Mouse (Mus musculus) embryonic stem cell, embryonic (primary cell): Measurements from ENCODE around the gene 6030468B19Rik.

ENCODE experiments used
- CTCF ChIA-PET, 4 experiments: fragments of 300-600 bp in 2 of 4; fragments of 350-600 bp in 2 of 4; sonication (Branson Sonifier 250); formaldehyde crosslinking; loops; one replicate each; lab custom pipeline; 2022; ENCODE audit warnings: inconsistent platforms in 2 of 4; lab: Charles Lee
- POLR2A ChIA-PET, 4 experiments: fragments of 300-600 bp in 2 of 4; fragments of 350-600 bp in 2 of 4; sonication (Branson Sonifier 250); formaldehyde crosslinking; loops; one replicate each; lab custom pipeline; 2022; ENCODE audit warnings: antibody characterized with exemption in 4 of 4, inconsistent platforms in 1 of 4; lab: Charles Lee

Gene 6030468B19Rik

DNA sequence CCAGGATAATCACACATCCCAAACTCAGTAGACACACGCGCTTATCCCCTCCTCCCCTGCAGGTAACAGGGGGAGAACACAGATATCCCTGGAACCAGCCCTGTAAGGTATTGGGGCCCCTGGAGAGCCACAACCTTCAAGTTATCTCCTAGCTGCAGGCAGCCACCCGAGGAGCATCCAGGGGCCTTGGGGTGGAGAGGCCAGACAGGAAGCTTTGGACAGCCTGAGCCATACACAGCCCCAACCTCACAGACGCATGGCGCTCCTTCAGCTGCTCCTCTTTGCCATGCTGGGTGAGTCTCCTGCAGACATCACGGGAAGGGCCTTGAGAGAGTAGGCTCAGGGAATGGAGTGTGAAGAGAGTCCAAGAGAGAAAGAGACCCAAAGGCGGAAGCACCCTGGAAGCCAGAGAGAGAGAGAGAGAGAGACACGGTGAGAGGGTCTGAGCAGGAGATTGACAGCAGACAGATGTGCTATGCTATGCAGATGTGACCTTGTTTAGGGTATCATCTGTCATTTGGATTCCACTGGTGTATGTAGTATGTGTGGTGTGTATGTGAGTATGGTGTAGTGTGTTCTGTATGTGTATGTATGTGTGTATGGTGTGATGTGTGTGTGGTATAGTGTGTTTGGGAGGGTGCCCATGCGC is at the start of gene 6030468B19Rik:
Gene 6030468B19Rik, plus strand, starts transcription at position 150 of the 649 bp plus-strand sequence.
- ChIA-PET POLR2A (interaction anchor here (0.6 to 3.3 kb wide), 7 partner anchors 17 to 51 kb away, joined by 3 to 9 read pairs (median 6); partner anchors contain the start of genes Afmid (in 1 of the 4), Birc5 (in 1 of the 4) and Tk1 (in 1 of the 4)), CTCF (interaction anchor here in 2 of 4 experiments (0.5 to 1.3 kb wide), 3 partner anchors 35 to 394 kb away, joined by 3 to 6 read pairs (median 3); no protein-coding TSS in a partner anchor)

DNA sequence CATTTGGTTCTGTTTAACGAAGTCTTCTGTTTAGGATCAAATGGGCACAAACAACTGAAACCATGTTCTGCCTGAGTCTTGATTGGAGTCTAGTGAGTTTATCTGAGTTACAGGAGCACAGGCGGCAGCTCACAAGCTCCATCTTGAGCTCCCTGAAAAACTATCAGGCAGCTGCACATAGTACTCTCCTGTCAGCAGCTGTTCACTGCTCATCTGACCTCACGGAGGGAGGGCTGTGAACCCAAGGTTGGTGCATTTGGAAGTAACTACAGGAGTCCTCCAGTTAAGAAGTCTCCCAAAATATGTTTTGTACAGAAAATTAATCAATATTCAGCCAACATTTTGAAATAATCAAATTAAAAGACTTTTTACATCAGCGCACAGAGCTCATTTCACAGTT is 48.8 kb upstream of the 6030468B19Rik start:
- CTCF ChIA-PET, result interaction anchor here in 2 of 4 experiments (0.5 to 1.7 kb wide), 4 partner anchors 34 to 360 kb away, joined by 3 to 6 read pairs (median 4); partner anchors contain the start of genes Socs3 (in 1 of the 2), Tmc6 (in 1 of the 2) and Tmc8 (in 1 of the 2)
- POLR2A ChIA-PET, result interaction anchor here in 2 of 4 experiments (0.6 to 4.7 kb wide), 10 partner anchors 9 to 75 kb away, joined by 3 to 24 read pairs (median 4); partner anchors contain the start of genes Tmc6 (in 1 of the 2) and Tmc8 (in 1 of the 2)

DNA sequence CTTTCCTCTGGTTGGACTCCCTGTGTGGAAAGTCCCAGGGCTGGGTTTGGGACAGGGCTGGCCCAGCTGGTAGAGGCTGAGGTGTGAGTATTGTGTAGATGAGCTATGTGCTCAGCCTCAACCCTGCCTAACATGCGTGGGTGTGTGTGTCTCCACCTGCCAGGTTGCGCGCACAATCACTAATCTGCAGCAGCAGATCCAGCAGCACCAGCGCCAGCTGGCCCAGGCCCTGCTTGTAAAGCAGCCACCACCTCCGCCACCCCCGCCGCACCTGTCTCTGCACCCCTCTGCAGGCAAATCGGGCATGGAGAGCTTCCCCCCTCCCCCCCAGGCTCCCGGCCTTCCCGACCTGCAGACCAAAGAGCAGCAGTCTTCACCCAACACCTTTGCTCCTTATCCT is 48.0 kb upstream of the 6030468B19Rik start:
- ChIA-PET POLR2A (interaction anchor here in 3 of 4 experiments (0.6 to 4.7 kb wide), 17 partner anchors 8 to 129 kb away, joined by 3 to 24 read pairs (median 3); partner anchors contain the start of genes Tmc6 (in 1 of the 3) and Tmc8 (in 1 of the 3)), CTCF (interaction anchor here in 3 of 4 experiments (0.6 to 1.7 kb wide), 7 partner anchors 11 to 303 kb away, joined by 3 to 9 read pairs (median 5); partner anchors contain the start of genes Tmc6 (in 1 of the 3) and Tmc8 (in 1 of the 3))

DNA sequence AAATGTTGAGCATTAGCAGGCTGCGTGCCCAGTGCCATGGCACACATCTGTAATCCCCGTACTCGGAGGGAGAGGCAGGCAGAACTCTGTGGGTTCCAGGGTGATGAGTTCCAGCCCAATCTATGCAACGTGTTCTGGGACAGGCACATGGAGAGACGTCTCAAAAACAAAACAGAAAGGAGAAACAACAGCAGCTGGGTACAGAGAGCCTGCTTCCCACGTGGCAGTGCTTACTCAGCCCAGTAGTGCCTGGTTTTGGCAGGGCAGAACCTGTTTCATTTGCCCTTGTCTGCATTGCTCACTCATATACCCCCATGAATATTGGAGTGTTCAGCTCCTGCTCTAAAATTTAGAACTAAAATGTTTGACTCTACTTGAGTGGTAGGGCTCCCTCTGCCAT is 45.9 kb upstream of the 6030468B19Rik start:
- POLR2A ChIA-PET, result no interaction called here
- CTCF ChIA-PET, result interaction anchor here in 2 of 4 experiments (0.7 to 1.0 kb wide), 2 partner anchors 352 to 908 kb away, joined by 3 to 4 read pairs; no protein-coding TSS in a partner anchor

DNA sequence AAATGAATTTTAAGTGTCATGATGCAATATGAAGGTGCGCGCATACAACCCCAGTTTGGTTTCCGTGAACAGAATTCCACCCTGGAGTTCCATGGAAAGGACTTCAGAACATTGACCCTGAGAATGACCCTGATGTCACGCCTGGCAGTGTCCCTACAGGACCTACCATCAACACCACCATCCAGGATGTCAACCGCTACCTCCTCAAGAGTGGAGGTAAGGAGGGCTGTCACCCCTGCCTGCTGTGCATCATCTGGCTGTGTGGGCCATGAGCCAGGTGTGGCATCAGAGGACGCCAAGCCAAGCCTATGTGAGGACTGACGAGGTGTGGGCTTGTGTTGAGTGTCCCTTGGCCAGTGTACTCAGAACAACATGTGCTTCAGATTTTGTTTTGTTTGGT is 41.6 kb upstream of the 6030468B19Rik start:
- CTCF ChIA-PET, result interaction anchor here in 1 of 4 experiments (1.3 kb wide), 1 partner anchor 25 kb away, joined by 3 read pairs; no protein-coding TSS in a partner anchor
- POLR2A ChIA-PET, result interaction anchor here in 1 of 4 experiments (1.4 to 1.6 kb wide), 2 partner anchors 9 to 12 kb away, joined by 3 to 4 read pairs; no protein-coding TSS in a partner anchor

DNA sequence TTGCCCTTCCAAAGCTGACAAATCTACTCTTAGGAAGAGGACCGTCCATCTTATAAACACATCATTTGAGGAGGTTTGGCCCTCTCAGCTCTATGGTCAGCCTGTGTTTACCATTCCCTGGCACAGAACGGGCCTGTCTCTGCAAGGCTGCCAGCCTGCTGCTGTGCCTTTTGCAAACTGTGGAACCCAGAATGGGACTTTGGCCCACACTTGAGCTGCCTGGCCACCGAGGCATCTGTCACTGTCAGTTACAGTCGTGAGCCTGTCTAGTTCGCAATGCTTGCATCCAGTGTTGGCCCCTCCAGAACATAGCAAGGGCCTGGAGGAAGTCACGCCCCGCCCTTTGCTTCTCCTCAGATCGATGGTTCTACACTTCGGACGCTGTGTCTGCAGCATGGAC is 38.2 kb upstream of the 6030468B19Rik start:
- POLR2A ChIA-PET, result interaction anchor here in 2 of 4 experiments (0.7 to 4.6 kb wide), 5 partner anchors 9 to 92 kb away, joined by 3 to 24 read pairs (median 3); partner anchors contain the start of genes Afmid (in 1 of the 2) and Tk1 (in 1 of the 2)
- CTCF ChIA-PET, result interaction anchor here in 3 of 4 experiments (0.6 to 0.9 kb wide), 5 partner anchors 18 to 765 kb away, joined by 3 to 7 read pairs (median 3); no protein-coding TSS in a partner anchor

DNA sequence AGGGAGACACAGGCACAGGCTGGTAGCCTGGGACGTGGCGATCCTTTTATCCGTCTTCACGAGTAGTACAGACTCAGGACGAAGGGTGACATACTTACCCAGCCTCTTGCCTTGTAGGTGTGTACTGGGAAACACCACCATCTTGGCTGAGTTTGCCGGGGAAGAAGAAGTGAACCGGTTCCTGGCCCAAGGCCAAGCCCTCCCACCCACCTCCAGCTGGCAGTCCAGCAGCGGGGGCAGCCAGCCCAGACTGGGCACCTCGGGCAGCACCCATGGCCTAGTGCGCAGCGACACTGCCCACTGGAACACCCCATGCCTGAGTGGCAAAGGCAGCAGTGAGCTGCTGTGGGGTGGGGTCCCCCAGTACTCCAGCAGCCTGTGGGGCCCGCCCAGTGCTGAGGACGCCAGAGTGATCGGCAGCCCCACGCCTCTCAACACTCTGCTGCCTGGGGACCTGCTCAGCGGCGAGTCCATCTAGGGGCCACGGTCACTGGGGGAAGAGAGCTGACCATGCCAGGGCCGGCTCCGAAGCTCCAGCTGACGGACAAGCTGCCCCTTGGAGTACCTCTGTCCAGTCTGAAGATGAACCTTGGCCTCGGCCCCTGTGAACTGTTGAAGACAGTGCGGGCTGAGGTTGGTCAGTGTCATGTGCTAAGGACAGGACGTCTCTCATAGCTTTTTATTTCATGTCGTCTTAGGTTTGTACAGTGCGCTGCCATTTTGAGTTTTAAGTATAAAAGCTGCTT is 36.9 kb upstream of the 6030468B19Rik start:
- POLR2A ChIA-PET, result interaction anchor here in 3 of 4 experiments (0.8 to 4.6 kb wide), 12 partner anchors 9 to 110 kb away, joined by 3 to 24 read pairs (median 5); partner anchors contain the start of genes Tmc6 (in 1 of the 3) and Tmc8 (in 1 of the 3)
- CTCF ChIA-PET, result interaction anchor here (0.6 to 2.4 kb wide), 14 partner anchors 10 to 659 kb away, joined by 3 to 14 read pairs (median 4); partner anchors contain the start of gene Tnrc6c (in 1 of the 4)

DNA sequence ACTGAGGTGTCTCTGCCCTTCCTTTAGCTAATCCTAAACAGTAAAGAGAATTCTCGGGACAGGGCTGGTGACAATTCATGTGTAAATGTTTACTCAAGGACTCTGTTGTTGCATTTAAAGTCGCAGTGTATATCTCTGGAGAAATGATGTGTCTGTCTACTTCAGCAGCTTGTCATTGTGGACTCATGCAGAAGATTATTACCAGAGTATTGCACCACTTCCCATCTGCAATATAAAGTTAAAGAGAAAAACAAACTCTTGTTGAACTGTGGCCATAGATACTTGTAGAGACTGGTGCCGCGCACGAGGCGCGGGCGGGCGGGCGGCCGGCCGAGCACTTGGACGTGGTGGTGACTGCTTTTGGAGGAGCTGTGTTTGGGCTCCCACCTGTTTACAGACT is 35.7 kb upstream of the 6030468B19Rik start:
- CTCF ChIA-PET, result interaction anchor here in 3 of 4 experiments (0.6 to 2.4 kb wide), 10 partner anchors 8 to 822 kb away, joined by 4 to 7 read pairs (median 5); partner anchors contain the start of genes Afmid (in 1 of the 3) and Tk1 (in 1 of the 3)
- POLR2A ChIA-PET, result interaction anchor here in 2 of 4 experiments (0.6 to 4.6 kb wide), 16 partner anchors 7 to 115 kb away, joined by 3 to 24 read pairs (median 4); partner anchors contain the start of genes Tmc6 (in 2 of the 2) and Tmc8 (in 2 of the 2)

DNA sequence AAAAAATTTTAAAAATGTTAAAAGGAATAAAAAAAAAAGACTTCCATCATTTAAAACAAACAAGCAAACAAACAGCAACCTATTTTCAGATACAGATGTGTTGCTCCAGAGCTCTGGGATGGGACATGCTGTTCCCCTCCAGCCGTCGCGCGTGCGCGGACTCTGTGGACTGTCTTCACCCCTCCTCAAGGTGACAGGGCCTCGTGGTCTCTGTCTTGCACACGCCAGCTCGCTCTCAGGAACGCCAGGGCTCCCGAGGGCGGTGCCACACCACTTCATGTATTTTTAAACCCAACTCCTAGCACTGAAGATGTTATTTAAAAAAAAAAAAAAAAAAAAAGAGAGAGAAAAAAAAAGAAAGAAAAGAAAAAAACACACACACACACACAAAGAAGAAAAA is 35.2 kb upstream of the 6030468B19Rik start:
- POLR2A ChIA-PET, result interaction anchor here in 3 of 4 experiments (0.6 to 4.6 kb wide), 16 partner anchors 11 to 382 kb away, joined by 3 to 24 read pairs (median 4); partner anchors contain the start of genes Tmc6 (in 2 of the 3), Tmc8 (in 2 of the 3), Afmid (in 1 of the 3) and Tk1 (in 1 of the 3)
- CTCF ChIA-PET, result interaction anchor here in 3 of 4 experiments (0.6 to 1.3 kb wide), 9 partner anchors 8 to 822 kb away, joined by 4 to 6 read pairs (median 5); partner anchors contain the start of genes Afmid (in 1 of the 3) and Tk1 (in 1 of the 3)

DNA sequence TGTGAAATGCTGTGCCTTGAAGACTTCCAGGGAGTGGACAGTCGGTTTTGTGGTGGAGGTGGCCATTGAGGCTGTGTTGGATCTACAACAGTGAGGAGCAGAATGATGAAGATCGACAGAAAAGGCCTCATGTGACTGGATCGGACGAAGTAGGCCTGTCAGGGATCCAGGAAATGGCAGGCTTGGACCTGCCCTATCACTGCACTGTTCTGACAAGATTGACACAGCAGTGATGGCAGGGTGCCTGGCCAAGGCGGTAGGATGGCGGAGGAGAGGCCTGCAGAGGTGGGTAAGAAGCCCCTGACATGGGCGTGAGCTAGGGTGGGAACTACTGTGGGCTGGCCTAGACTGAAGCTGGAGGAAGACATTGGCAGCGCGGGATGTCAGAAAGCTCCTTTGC is 33.1 kb upstream of the 6030468B19Rik start:
- ChIA-PET POLR2A (interaction anchor here in 3 of 4 experiments (0.7 to 2.2 kb wide), 11 partner anchors 11 to 526 kb away, joined by 3 to 6 read pairs (median 3); partner anchors contain the start of genes Birc5 (in 1 of the 3) and Usp36 (in 1 of the 3)), CTCF (interaction anchor here in 3 of 4 experiments (0.7 to 1.8 kb wide), 6 partner anchors 17 to 684 kb away, joined by 3 to 12 read pairs (median 3); no protein-coding TSS in a partner anchor)

DNA sequence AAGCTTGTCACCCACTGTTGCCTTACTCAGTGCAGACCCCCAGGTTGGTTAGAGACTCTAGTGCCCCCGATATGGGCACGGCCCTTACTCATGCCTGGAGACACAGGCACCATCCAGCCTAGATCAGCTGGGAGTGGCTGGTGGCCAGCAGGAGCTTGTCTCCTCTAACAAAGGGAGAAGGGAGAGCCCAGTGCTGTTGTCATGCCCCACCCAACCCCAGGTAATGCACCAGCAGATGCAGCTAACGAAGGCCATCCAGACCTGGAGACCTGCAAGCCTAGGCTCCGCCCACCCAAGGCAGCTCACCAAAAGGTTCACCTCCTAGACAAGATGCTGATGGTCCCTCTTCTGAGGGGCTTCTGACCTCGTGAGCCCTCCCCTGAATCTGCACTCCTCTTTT is 32.1 kb upstream of the 6030468B19Rik start:
- POLR2A ChIA-PET, result interaction anchor here in 3 of 4 experiments (0.7 to 2.2 kb wide), 18 partner anchors 9 to 525 kb away, joined by 3 to 6 read pairs (median 4); partner anchors contain the start of genes Tnrc6c (in 1 of the 3) and Usp36 (in 1 of the 3)

DNA sequence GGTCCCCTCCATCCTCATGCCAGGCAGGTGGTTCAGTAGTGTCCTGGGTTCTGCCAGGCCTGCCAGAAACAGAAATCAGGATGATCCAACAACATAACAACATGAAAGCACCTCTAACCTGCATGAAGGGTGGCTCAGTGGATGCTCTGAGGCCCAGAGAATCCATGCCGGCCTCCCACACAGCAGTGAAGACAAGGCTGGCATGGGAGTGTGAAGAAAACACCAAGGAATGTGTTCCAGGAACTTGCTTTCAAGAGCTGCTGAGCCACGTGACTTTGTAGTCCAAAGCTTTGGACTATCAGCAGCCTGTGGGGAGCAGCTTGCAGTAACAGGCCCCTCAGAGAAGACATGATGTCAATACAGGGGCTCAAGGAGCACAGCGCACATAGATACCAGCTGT is 31.2 kb upstream of the 6030468B19Rik start:
- POLR2A ChIA-PET, result interaction anchor here in 2 of 4 experiments (0.7 to 1.9 kb wide), 8 partner anchors 13 to 112 kb away, joined by 3 to 6 read pairs (median 4); partner anchors contain the start of genes Tmc6 (in 1 of the 2), Tmc8 (in 1 of the 2) and Tnrc6c (in 1 of the 2)

More for the DNA sequence above, 32.1 kb upstream of the 6030468B19Rik start:
- CTCF ChIA-PET, result interaction anchor here (0.6 to 2.3 kb wide), 8 partner anchors 15 to 380 kb away, joined by 3 to 12 read pairs (median 3); no protein-coding TSS in a partner anchor

DNA sequence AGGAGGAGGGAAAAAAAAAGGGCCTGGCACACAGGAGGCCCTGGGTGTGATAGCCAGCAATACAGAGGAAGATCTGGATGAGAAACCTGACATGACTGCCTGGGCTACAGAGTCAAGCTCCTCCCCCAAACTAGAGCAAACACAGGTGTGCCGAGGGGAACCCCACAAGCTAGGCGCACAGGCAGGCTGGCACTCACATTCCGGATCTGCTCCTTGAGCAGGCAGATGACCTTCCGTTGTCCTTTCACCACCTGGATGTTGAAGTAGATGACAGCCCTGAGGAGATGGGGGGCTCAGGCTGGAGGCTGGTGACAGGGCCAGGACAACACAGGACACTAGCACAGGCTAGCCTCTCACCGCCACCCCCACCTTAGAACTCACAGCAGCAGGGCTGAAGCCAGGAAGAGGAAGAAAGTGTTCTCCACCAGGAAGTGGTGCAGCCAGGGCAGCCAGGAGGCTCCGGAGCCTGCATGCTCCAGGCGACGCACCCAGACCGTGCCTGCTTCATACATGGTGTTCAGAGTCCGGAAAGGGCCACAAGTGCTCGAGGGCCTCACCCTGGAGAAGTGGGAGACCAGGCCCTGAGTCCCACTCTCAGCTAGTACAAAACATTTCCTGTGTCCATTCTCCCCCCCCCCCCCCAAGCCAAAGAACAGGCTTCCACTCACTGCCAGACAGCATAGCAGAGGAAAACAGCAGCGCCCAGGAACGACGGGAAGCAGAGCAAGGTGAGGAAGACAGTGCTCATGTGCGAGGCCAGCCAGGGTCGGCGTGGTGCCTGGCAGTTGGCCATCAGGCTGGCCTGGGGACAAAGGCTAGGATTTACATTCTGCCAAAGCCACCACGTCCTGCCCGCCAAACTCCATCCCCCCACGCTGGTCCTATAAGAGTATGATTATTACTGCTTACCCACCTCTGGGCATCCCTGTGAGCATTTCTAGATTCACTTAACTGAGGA is 28.5 kb upstream of the 6030468B19Rik start:
- ChIA-PET CTCF (interaction anchor here in 2 of 4 experiments (0.5 to 3.1 kb wide), 4 partner anchors 12 to 1386 kb away, joined by 3 to 12 read pairs (median 4); no protein-coding TSS in a partner anchor), POLR2A (interaction anchor here (0.6 to 2.1 kb wide), 12 partner anchors 8 to 354 kb away, joined by 3 to 8 read pairs (median 3); partner anchors contain the start of gene Tmc6 (in 1 of the 4))

More for the DNA sequence above, 31.2 kb upstream of the 6030468B19Rik start:
- CTCF ChIA-PET, result interaction anchor here in 1 of 4 experiments (1.7 to 3.1 kb wide), 3 partner anchors 14 to 24 kb away, joined by 4 to 12 read pairs (median 7); no protein-coding TSS in a partner anchor

DNA sequence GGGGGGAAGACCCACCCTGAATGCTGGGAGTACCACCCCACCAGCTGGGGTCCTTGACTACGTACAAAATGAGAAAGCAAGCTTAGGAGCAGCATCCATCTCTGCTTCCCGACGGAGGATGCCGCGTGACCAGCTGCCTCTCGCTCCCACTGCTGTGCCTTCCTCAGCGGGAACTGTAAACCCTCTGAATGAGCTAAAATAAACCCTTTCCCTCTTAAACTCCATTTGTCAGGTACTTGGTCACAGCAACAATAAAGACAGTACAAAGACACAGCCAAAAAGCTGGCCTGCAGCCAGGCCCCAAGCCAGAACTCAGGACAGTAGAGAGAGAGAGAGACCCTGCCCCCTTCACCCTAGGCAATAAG is 27.8 kb upstream of the 6030468B19Rik start:
- ChIA-PET CTCF (no interaction called here), POLR2A (interaction anchor here in 2 of 4 experiments (0.6 to 2.1 kb wide), 8 partner anchors 9 to 114 kb away, joined by 3 to 8 read pairs (median 4); partner anchors contain the start of gene Tmc6 (in 1 of the 2))

DNA sequence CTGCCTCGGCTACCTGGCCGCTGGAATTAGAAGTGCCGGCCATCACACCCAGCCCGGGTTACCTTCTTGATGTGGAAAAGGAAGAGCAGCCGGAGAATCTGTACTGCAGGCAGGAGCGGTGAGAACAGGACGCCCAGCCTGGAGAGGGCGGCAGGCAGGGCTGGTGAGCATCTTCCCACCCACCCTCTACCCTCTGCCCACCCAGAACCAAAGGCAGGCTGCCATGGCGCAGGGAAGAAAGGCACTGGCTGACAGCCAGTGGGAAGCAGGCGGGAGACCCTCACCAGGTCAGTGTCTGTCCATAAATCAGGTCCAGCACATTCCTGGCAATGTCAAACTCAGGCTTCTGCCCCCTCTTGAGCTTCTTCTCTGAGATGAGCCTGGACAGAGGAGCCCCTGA is 27.1 kb upstream of the 6030468B19Rik start:
- CTCF ChIA-PET, result interaction anchor here in 1 of 4 experiments (0.5 kb wide), 1 partner anchor 99 kb away, joined by 3 read pairs; no protein-coding TSS in a partner anchor
- POLR2A ChIA-PET, result interaction anchor here in 3 of 4 experiments (0.6 to 2.1 kb wide), 5 partner anchors 9 to 1750 kb away, joined by 3 to 8 read pairs (median 4); partner anchors contain the start of gene Tmc6 (in 1 of the 3)
